ENCODE assay signal across 20 mouse cellular contexts in the genomic region with DNA sequence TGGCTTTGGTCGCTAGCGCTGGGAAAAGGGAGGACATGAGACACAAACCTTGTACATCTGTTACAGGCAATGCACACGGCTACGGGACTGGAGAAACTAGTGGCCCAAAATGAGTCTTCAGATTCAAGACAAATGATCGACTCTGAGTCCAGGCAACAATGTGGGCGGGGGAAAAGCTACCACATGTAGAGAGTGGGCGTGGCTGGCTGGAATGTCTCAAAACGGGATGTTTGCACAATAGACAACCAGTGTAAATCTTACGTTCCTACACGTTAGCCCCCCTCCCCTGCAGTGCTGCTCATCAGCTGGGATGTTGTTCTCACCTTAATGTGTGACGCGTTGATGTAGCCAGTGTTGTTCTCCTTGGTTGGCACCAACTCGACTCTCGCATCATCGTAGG.
"Had no signal": no experiment of that assay in that cellular context is flagged by ENCODE, and none has a peak within 500 bp of the region (broad histone marks: within the 10 kb centered on the region; RNA-seq: fewer than 3 reads in every experiment).

No protein-coding gene starts in this region.

- H3K4me1 ChIP-seq: neural tube, embryonic 15.5 days had no signal

- H3K4me3 ChIP-seq: liver, embryonic 15.5 days; lung, embryonic 15.5 days; megakaryocyte, embryonic 14.5 days; myocyte; neural tube, embryonic 13.5 days; neural tube, embryonic 15.5 days had no signal

- DNase-seq: liver, postnatal 0 days; lung, adult 2 months; lung, postnatal 10 days; midbrain, embryonic 14.5 days; retina, postnatal 1 day; right cerebral cortex, adult 18-20 months; right cerebral cortex, postnatal 25 days; right cerebral cortex, postnatal 4 days; spleen, adult 18-20 months; thymus, adult 18-20 months; thymus, postnatal 14 days; thymus, postnatal 36 days had no signal

- ATAC-seq: liver, postnatal 0 days; midbrain, embryonic 16.5 days had no signal

- H3K27me3 ChIP-seq: liver, embryonic 15.5 days; lung, embryonic 15.5 days; megakaryocyte, embryonic 14.5 days; neural tube, embryonic 13.5 days; neural tube, embryonic 15.5 days had no signal

- H3K27ac ChIP-seq: liver, embryonic 15.5 days; lung, embryonic 15.5 days; macrophage; neural tube, embryonic 13.5 days; neural tube, embryonic 15.5 days had no signal
